In the genomic region with DNA sequence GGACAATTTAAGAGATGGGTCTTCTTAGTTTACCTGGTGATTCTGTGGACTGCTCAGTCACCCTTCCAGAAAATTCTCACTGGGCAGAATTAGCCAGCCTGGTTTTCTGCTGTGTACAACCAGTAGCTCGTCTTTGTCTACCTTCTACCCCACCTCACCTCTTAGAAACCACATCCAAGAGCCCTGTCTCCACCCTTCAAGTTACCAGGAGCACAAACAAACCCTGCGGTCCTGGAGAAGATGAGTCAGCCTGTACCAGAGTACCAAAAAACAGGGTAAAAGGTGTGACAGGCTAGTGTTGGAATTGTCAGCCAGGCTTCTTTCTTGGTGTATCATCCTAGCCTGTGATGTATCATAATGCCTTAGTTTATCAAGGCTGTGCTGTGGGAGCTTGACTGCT, we compare ENCODE assay signal across 20 mouse cellular contexts. TPM values are rescaled to one million over a fixed set of nuclear protein-coding genes. Genes with fewer than 3 reads are reported as not detected.
"Had no signal": no experiment of that assay in that cellular context is flagged by ENCODE, and none has a peak within 500 bp of the region (broad histone marks: within the 10 kb centered on the region; RNA-seq: fewer than 3 reads in every experiment).

No protein-coding gene starts in this region.

- DNase-seq: kidney, postnatal 36 days; layer of hippocampus, adult 9-11 months; layer of hippocampus, postnatal 36 days; lung, embryonic 14.5 days; lung, postnatal 10 days; lung, postnatal 4 days; midbrain, embryonic 14.5 days; thymus, postnatal 14 days had no signal

- H3K4me2 ChIP-seq: liver, embryonic 15.5 days; lung, embryonic 14.5 days; neural tube, embryonic 12.5 days had no signal

- H3K4me3 ChIP-seq: limb, embryonic 13.5 days; liver, embryonic 15.5 days; midbrain, embryonic 10.5 days; neural tube, embryonic 12.5 days had no signal

- H3K27me3 ChIP-seq: limb, embryonic 13.5 days; liver, embryonic 15.5 days; neural tube, embryonic 12.5 days had no signal

- H3K9me3 ChIP-seq: limb, embryonic 13.5 days; liver, embryonic 15.5 days; midbrain, embryonic 10.5 days; neural tube, embryonic 12.5 days had no signal

- H3K9ac ChIP-seq: limb, embryonic 13.5 days; liver, embryonic 15.5 days; lung, embryonic 14.5 days; neural tube, embryonic 12.5 days had no signal

- H3K27ac ChIP-seq: kidney, postnatal 0 days; limb, embryonic 13.5 days; liver, embryonic 15.5 days; midbrain, embryonic 10.5 days; neural tube, embryonic 12.5 days; stomach, postnatal 0 days had no signal

- H3K36me3 ChIP-seq: limb, embryonic 13.5 days; liver, embryonic 15.5 days; midbrain, embryonic 10.5 days; neural tube, embryonic 12.5 days had no signal

RNA-seq across cellular contexts. Expression of a gene that starts 6.0 kb away (rescaled TPM):
- total RNA-seq: layer of hippocampus, adult 18-20 months; layer of hippocampus, postnatal 36 days; left cerebral cortex, postnatal 36 days; liver, adult 2 months; megakaryocyte, adult 5-6 weeks had no signal
- polyA plus RNA-seq: liver, embryonic 15.5 days; midbrain, embryonic 10.5 days; myocyte; neural tube, embryonic 12.5 days; stomach, postnatal 0 days; urinary bladder, adult 2 months had no signal

RNA-seq across cellular contexts. Expression of a gene that starts 29.9 kb away (rescaled TPM):
- total RNA-seq: megakaryocyte, adult 5-6 weeks had no signal
